Mouse (Mus musculus) kidney, adult 10 weeks (tissue): ENCODE results near the gene Lrch2. TPM values are rescaled to one million over a fixed set of nuclear protein-coding genes. Genes with fewer than 3 reads are reported as not detected.

Experiments
- polyA plus RNA-seq: library from polyadenylated mRNA; stranded (reverse); fragments of 350-450 nt; fragmentation: Illumina TruSeq; extraction: RNeasy Lipid Tissue Mini Kit (QIAGEN cat#74804); gene quantifications from one replicate; pipeline ENCODE4 v1.2.3, GENCODE M21; 2014; ENCODE audit warnings: low read depth, low replicate concordance

The Lrch2 gene
- polyA plus RNA-seq = 2.5 TPM

DNA sequence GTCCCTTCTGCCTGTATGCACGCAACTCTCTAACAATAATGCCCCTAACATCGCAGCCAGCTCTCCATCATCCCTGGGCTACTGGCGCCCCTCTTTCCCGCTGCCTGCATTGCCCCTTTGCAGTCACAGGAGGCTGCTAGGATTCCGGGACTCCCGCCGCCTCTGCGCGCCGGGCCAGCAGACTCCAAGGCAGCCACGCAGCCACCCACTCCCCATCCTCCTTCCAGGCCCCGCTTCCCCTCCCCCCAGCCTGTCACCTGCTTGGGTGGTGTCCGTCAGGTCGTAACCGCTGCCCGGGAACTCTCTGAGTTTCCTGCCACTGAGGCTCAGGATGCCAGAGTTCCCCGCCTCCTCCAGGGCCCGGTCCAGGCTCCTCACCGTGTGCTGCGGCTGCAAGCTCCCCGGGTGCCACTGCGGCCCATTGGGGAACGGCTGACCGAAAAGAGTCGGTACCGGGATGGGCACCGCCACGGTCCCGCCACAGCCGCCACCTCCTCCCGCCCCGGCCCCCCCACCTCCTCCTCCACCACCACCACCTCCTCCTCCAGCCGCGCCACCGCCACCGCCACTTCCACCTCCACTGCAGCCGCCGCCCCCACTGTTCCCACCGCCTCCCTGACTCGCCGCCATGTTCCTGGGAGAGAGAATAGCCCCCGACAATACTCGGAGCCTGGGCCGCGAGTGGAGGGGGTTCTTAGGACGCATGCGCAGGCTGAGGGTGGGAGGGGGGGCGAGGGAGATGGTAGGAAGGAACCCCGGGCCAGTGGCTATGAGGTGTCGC, at the start of gene Lrch2:
Lrch2 (minus strand) TSS at position 661 of the 781 bp plus-strand sequence.

GRCm38 (mm10) chrX:147453610-147454009, 100.3 kb downstream of the Lrch2 start, which contains the start of gene Vmn1r239-ps:
Vmn1r239-ps (minus strand) TSS chrX:147453710.

GRCm38 (mm10) chrX:147429129-147429528, 124.8 kb downstream of the Lrch2 start, which contains the start of gene Il13ra2:
Il13ra2 (minus strand) TSS chrX:147429192.

Other genes starting within 250 kb of the Lrch2 start
- gene Il13ra2, start 124.9 kb downstream of the Lrch2 start, polyA plus RNA-seq = not detected
- gene Vmn1r239-ps, start 100.4 kb downstream of the Lrch2 start, polyA plus RNA-seq = not detected
- gene Gm15128, start 211.9 kb upstream of the Lrch2 start, polyA plus RNA-seq = not detected